Mouse (Mus musculus) cerebellum, adult 2 months (tissue): ENCODE results near the gene Tmed9.

ENCODE experiments used
- CTCF ChIP-seq: fragments of 200-500 bp; IDR thresholded peaks from 2 replicates; pipeline ENCODE4 v1.5.1; 2011; ENCODE audit warnings: low read depth, mild to moderate bottlenecking, control low read depth, low read length, moderate library complexity, borderline replicate concordance; ENCODE audit not compliant: insufficient read depth
- POLR2A ChIP-seq: fragments of 200-500 bp; IDR thresholded peaks from 2 replicates; pipeline ENCODE4 v1.6.1; 2011; ENCODE audit warnings: low read length, control low read depth, borderline replicate concordance; ENCODE audit not compliant: insufficient read depth

- TF ChIP-seq CTCF (no peak), POLR2A (no peak)
These were observed 49.5 kb upstream of the Tmed9 start for GRCm38 (mm10) chr13:55523951-55524600.
